Mouse (Mus musculus) E14TG2a.4 (cell line): Measurements from ENCODE around the gene Tifa.

ENCODE experiments used
- H3K27me3 ChIP-seq: 2 replicates; pipeline ENCODE4 v1.6.1; 2014; ENCODE audit warnings: low read length, control low read depth; ENCODE audit not compliant: insufficient read depth
- H3K36me3 ChIP-seq: 2 replicates; pipeline ENCODE4 v1.6.1; 2014; ENCODE audit warnings: low read length, control low read depth; ENCODE audit not compliant: insufficient read depth
- H3K4me1 ChIP-seq: replicated peaks from 2 replicates; pipeline ENCODE4 v1.6.1; 2014; ENCODE audit warnings: low read depth, low read length, control low read depth
- H3K4me3 ChIP-seq: replicated peaks from 2 replicates; pipeline ENCODE4 v1.5.1; 2014; ENCODE audit warnings: mild to moderate bottlenecking, low read length
- H3K9me3 ChIP-seq: 2 replicates; pipeline ENCODE4 v1.6.1; 2014; ENCODE audit warnings: low read length, control low read depth
- CTCF ChIP-seq: conservative IDR thresholded peaks from 2 replicates; pipeline ENCODE4 v1.5.1; 2014; ENCODE audit warnings: low read length
- NANOG ChIP-seq: IDR thresholded peaks from 2 replicates; pipeline ENCODE4 v1.6.1; 2014; ENCODE audit warnings: borderline replicate concordance, low read length, mixed read lengths
- POU5F1 ChIP-seq: IDR thresholded peaks from 2 replicates; pipeline ENCODE4 v1.6.1; 2014; ENCODE audit warnings: low read length, borderline replicate concordance

The Tifa gene

GRCm38 (mm10) chr3:127868880-127869279 is 79.3 kb downstream of the Tifa start:
- Histone ChIP-seq H3K36me3 (no peaks in the 10 kb centered on the region), H3K4me3 (no peak overlapping the region), H3K9me3 (peaks cover 16% of the 10 kb centered on the region), H3K27me3 (no peaks in the 10 kb centered on the region), H3K4me1 (no peaks in the 10 kb centered on the region)
- no peak for TF ChIP-seq NANOG

DNA sequence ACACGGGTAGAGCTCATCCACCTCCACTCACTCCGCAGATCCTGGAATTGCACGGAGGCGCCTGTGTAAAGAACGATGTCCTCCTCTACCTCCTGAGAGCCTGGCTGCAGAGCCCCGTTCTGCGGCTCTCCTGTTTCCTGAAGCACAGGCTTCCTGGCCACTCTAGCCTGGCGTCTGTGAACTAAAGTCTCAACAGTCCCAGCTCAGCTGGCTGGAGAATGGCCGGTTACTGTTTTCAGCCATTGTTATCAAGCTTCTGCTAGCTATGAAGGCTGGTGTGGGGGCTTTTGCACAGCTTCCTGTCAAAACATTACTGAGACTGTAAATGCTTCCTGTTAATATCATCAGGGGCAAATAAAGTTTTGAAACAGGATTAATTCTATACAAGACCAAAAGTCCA is 82.0 kb downstream of the Tifa start:
- Histone ChIP-seq H3K9me3 (peaks cover 10% of the 10 kb centered on the region), H3K36me3 (no peaks in the 10 kb centered on the region), H3K27me3 (no peaks in the 10 kb centered on the region), H3K4me3 (no peak overlapping the region), H3K4me1 (no peaks in the 10 kb centered on the region)
- TF ChIP-seq CTCF (no peak), NANOG (no peak), POU5F1 (no peak)

DNA sequence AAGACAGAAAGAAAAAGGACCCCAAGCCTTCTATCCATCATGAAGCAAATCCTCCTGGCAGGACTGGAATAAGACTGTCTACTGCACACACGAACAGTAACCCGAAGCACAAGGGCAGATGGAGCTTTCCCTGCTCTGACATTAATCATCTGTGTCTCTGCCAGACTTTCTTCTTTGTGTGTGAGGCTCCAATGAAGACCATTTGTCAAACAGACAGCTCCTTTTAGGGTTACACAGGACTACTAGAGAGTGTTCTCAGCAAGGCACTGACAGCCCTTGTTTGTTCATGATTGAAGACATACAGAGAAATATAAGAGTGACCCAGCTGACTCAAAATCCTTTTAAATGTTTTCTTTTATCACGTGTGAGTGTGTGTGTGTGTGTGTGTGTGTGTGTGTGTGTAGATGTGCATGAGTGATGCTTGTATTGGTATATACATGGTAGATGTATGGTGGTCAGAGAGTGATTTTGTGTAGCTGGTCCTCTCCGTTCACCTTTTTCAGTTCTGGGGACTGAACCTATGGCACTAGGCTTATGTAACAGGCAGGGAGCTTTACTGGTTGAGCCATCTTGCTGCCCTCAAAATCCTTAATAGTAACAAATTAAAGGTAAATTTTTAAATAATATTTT is 84.8 kb downstream of the Tifa start:
- Histone ChIP-seq H3K36me3 (no peaks in the 10 kb centered on the region), H3K4me3 (no peak overlapping the region), H3K9me3 (no peaks in the 10 kb centered on the region), H3K4me1 (no peaks in the 10 kb centered on the region), H3K27me3 (no peaks in the 10 kb centered on the region)
- TF ChIP-seq CTCF = no peak
- no peak for TF ChIP-seq POU5F1
- TF ChIP-seq NANOG = no peak

DNA sequence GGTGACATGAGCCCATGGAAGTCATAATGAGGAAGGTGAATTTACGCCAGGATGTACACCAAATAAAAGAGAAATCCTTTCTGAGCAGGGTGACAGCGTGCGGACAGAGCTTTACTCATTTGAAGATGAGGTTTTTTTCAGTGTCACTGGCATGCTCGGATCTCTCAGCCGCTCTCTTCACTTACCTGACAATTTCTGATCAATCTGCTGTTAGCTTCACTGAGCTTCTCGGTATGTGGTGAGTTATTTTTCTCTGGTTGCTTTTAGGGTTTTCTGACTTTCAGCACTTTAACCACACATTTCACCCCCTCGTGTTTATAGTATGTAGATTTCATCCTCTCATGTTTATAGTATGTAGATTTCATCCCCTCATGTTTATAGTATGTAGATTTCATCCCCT is 85.5 kb downstream of the Tifa start:
- Histone ChIP-seq H3K36me3 (no peaks in the 10 kb centered on the region), H3K4me1 (no peaks in the 10 kb centered on the region), H3K4me3 (no peak overlapping the region), H3K27me3 (no peaks in the 10 kb centered on the region), H3K9me3 (no peaks in the 10 kb centered on the region)
- TF ChIP-seq NANOG = no peak
- TF ChIP-seq POU5F1 = no peak
- no peak for TF ChIP-seq CTCF

DNA sequence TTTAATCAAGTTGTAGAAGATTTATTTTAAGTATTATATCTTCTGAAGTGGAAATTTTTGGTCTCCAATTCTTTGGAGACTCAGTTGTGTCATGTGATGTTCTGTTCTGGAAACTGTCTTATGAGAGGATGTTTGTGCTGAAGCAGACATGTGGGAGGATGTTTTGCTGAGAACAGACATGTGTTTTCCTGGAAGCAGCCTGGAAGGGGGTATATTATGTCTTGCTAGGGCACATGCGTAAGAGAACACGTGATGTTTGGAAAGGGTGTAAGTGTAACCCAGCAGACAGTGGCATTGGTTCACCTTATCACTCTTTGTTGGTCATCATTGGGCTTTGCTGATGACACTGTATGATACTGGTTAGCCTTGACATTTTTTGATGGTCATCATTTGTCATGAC is 85.9 kb downstream of the Tifa start:
- H3K9me3 ChIP-seq = no peaks in the 10 kb centered on the region
- H3K4me1 ChIP-seq = no peaks in the 10 kb centered on the region
- TF ChIP-seq NANOG = no peak
- TF ChIP-seq POU5F1 = no peak
- no peak for TF ChIP-seq CTCF
- no peaks in the 10 kb centered on the region for H3K27me3 ChIP-seq
- H3K36me3 ChIP-seq = no peaks in the 10 kb centered on the region
- H3K4me3 ChIP-seq = no peak overlapping the region

- Histone ChIP-seq H3K36me3 (no peaks in the 10 kb centered on the region), H3K27me3 (no peaks in the 10 kb centered on the region), H3K4me1 (no peaks in the 10 kb centered on the region), H3K9me3 (no peaks in the 10 kb centered on the region), H3K4me3 (no peak overlapping the region)
- TF ChIP-seq NANOG (no peak), POU5F1 (no peak), CTCF (no peak)
Measured at GRCm38 (mm10) chr3:127879968-127880367, 90.4 kb downstream of the Tifa start.

- H3K27me3 ChIP-seq = no peaks in the 10 kb centered on the region
- no peaks in the 10 kb centered on the region for H3K36me3 ChIP-seq
- H3K9me3 ChIP-seq = no peaks in the 10 kb centered on the region
- H3K4me1 ChIP-seq = no peaks in the 10 kb centered on the region
- H3K4me3 ChIP-seq = no peak overlapping the region
- TF ChIP-seq CTCF (no peak), NANOG (no peak), POU5F1 (no peak)
Measured at GRCm38 (mm10) chr3:127881684-127882083, 92.1 kb downstream of the Tifa start.
